Mouse (Mus musculus): ENCODE measurements around the gene Kbtbd4.

The Kbtbd4 gene

GRCm38 (mm10) chr2:90904856-90905224, 300 bp downstream of the Kbtbd4 start:
- no peak for DNase-seq (ENCODE audit: low spot score)

GRCm38 (mm10) chr2:90906721-90907120, 2.2 kb downstream of the Kbtbd4 start:
- DNase-seq (ENCODE audit: low spot score) = no peak

GRCm38 (mm10) chr2:90910861-90911260, 6.3 kb downstream of the Kbtbd4 start:
- no peak for DNase-seq (ENCODE audit: low spot score)

GRCm38 (mm10) chr2:90911668-90912067, 7.1 kb downstream of the Kbtbd4 start:
- DNase-seq (ENCODE audit: low spot score) = no peak

GRCm38 (mm10) chr2:90913671-90914070, 9.1 kb downstream of the Kbtbd4 start:
- no peak for DNase-seq (ENCODE audit: low spot score)

- DNase-seq (ENCODE audit: low spot score) = no peak
These were observed 11.0 kb downstream of the Kbtbd4 start for GRCm38 (mm10) chr2:90915516-90915915.

GRCm38 (mm10) chr2:90916560-90917232, 12.2 kb downstream of the Kbtbd4 start:
- DNase-seq (ENCODE audit: low spot score) = no peak

- peak; percentile 77 for DNase-seq (ENCODE audit: low spot score)
These were observed 12.9 kb downstream of the Kbtbd4 start for GRCm38 (mm10) chr2:90917233-90917998.

GRCm38 (mm10) chr2:90917999-90918698, 13.6 kb downstream of the Kbtbd4 start:
- no peak for DNase-seq (ENCODE audit: low spot score)

GRCm38 (mm10) chr2:90921178-90921577, 16.6 kb downstream of the Kbtbd4 start:
- DNase-seq (ENCODE audit: low spot score) = no peak

- no peak for DNase-seq (ENCODE audit: low spot score)
These were observed 18.1 kb downstream of the Kbtbd4 start for GRCm38 (mm10) chr2:90922636-90923035.

- DNase-seq (ENCODE audit: low spot score) = no peak
These were observed 24.0 kb downstream of the Kbtbd4 start for GRCm38 (mm10) chr2:90928566-90928965.

- DNase-seq (ENCODE audit: low spot score) = no peak
These were observed 27.3 kb downstream of the Kbtbd4 start for GRCm38 (mm10) chr2:90931829-90932228.

- no peak for DNase-seq (ENCODE audit: low spot score)
These were observed 27.7 kb downstream of the Kbtbd4 start for GRCm38 (mm10) chr2:90932273-90932672.

GRCm38 (mm10) chr2:90938362-90938761, 33.8 kb downstream of the Kbtbd4 start:
- DNase-seq (ENCODE audit: low spot score) = no peak

- no peak for DNase-seq (ENCODE audit: low spot score)
These were observed 35.2 kb downstream of the Kbtbd4 start for GRCm38 (mm10) chr2:90939750-90940149.

GRCm38 (mm10) chr2:90940233-90941229, 36.0 kb downstream of the Kbtbd4 start, which contains the start of gene Celf1:
Celf1 (plus strand) TSS chr2:90940382.
- DNase-seq (ENCODE audit: low spot score) = peak; percentile 42

- DNase-seq (ENCODE audit: low spot score) = no peak
These were observed 37.2 kb downstream of the Kbtbd4 start for GRCm38 (mm10) chr2:90941744-90942143.

- no peak for DNase-seq (ENCODE audit: low spot score)
These were observed 45.6 kb downstream of the Kbtbd4 start for GRCm38 (mm10) chr2:90950149-90950548.

- DNase-seq (ENCODE audit: low spot score) = no peak
These were observed 46.1 kb downstream of the Kbtbd4 start for GRCm38 (mm10) chr2:90950582-90951194.

- DNase-seq (ENCODE audit: low spot score) = no peak
These were observed 48.9 kb downstream of the Kbtbd4 start for GRCm38 (mm10) chr2:90953461-90953860.
